Mouse (Mus musculus): ENCODE results near the gene Slc6a16.

- TF ChIP-seq POLR2A (IDR thresholded peaks at IDR 0.05; ENCODE audit: extremely low read depth, insufficient read depth, low read length) = no peak
- TF ChIP-seq CTCF (IDR thresholded peaks at IDR 0.05; ENCODE audit: low read depth, low read length) = no peak
Observed at GRCm38 (mm10) chr7:45234333-45234841, 6.5 kb upstream of the Slc6a16 start.

Measured in liver, adult 2 months (tissue).